18 mouse cellular contexts compared by ENCODE assay signal in genomic region chr2:148455341-148455740, GRCm38 (mm10). TPM values are rescaled to one million over a fixed set of nuclear protein-coding genes. Genes with fewer than 3 reads are reported as not detected.
DNase-seq lines count a peak whose midpoint lies in the region; ATAC-seq lines count a peak whose summit lies in the region.
"Had no signal": no experiment of that assay in that cellular context is flagged by ENCODE, and none has a peak within 500 bp of the region (broad histone marks: within the 10 kb centered on the region; RNA-seq: fewer than 3 reads in every experiment).

No protein-coding gene starts in this region.

- ATAC-seq in megakaryocyte progenitor cell, adult 5-6 weeks (replicated peaks; ENCODE audit: poor library complexity) = 0 out of 2 replicates have a peak, but pooled peaks have one; percentile 26
- ATAC-seq: forebrain, embryonic 14.5 days; forebrain, postnatal 0 days; hindbrain, embryonic 16.5 days had no signal

- DNase-seq in heart, adult 11 months = peak; percentile 82
- no peak for DNase-seq in heart, postnatal 4 days
- peak; percentile 56 for DNase-seq in NIH3T3 (ENCODE audit: low read depth)
- DNase-seq in fat pad, adult 2 months (ENCODE audit: extremely low read depth, low read depth, low spot score) = peak; percentile 57
- DNase-seq in ovary, adult 18-20 months (ENCODE audit: low spot score) = no peak
- no peak for DNase-seq in ovary, postnatal 10 days (ENCODE audit: low spot score)
- DNase-seq: adrenal gland, adult 8-10 months; adrenal gland, postnatal 25 days; cerebellum, adult 18-20 months; cerebellum, adult 9-10 months; cerebellum, postnatal 14 days; forebrain, postnatal 0 days; gastrocnemius, postnatal 25 days had no signal

RNA-seq across cellular contexts. Expression of gene Cd93, which starts 12.0 kb away (rescaled TPM):
- total RNA-seq in heart, postnatal 4 days (2021) = 100 to 1,000 TPM; 160 to 168 TPM
- 102 and 116 TPM in 2 replicates for total RNA-seq in megakaryocyte progenitor cell, adult 5-6 weeks (2015)
- total RNA-seq in megakaryocyte progenitor cell, adult 5-6 weeks (2017) = 126 and 132 TPM in 2 replicates

RNA-seq across cellular contexts. Expression of gene Thbd, which starts 47.4 kb away (rescaled TPM):
- total RNA-seq in heart, postnatal 4 days (2021) = 10 to 100 TPM; 37.2 to 41.4 TPM
- 12.0 and 13.8 TPM in 2 replicates for total RNA-seq in megakaryocyte progenitor cell, adult 5-6 weeks (2015)
- total RNA-seq in megakaryocyte progenitor cell, adult 5-6 weeks (2017) = 11.4 and 11.7 TPM in 2 replicates
- total RNA-seq: CH12.LX, G1E had no signal

Comparison
In these comparisons a context has a peak if more than half of its experiments do, and no peak if none do; other contexts are left out.
1. DNase-seq: peak in heart, adult 11 months (single experiment), NIH3T3 (single experiment) and fat pad, adult 2 months (single experiment); none in heart, postnatal 4 days (single experiment), ovary, adult 18-20 months (single experiment) and ovary, postnatal 10 days (single experiment).